Mouse (Mus musculus): ENCODE data around the gene Shbg. TPM values are rescaled to one million over a fixed set of nuclear protein-coding genes. Genes with fewer than 3 reads are reported as not detected.

The Shbg gene
- polyA plus RNA-seq (2012; ENCODE audit: insufficient read depth, insufficient read length, low replicate concordance, missing spikeins): not detected in 2 replicates

DNA sequence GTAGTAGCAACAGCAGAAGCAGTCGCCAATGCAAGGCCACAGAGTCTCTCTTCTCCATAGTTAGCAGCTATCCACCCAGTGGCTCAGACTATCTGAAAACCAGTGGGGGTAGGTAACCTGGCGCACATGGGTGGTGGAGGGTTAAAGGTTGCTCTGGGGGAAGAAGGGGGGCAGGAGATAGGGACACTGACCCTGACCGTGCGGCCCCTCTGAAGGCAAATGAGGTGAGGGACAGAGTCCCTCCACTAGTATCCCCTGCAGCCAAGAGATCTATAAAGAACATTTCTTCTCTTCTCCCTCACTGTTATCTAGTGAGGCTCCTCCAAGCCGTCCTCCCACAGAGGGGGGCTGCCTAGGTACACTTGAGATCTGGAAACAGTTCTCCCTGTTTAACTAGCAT is at the start of gene Shbg:
Gene Shbg (minus strand): TSS at position 101 of the 400 bp plus-strand sequence.
- Histone ChIP-seq H3K4me1 (ENCODE audit: control insufficient read depth, insufficient read depth, low read length) (peaks cover 10% of the 10 kb centered on the region), H3K4me3 (ENCODE audit: insufficient read depth, low read depth, low read length) (no peak within 1 kb of the TSS), H3K27ac (ENCODE audit: insufficient read depth, low read depth, low read length) (no peak within 1 kb of the TSS)
- 79% methylated on average over 5 of the region's 5 CpGs for whole genome bisulfite sequencing
- TF ChIP-seq POLR2A (IDR thresholded peaks at IDR 0.05; ENCODE audit: insufficient read depth, low read depth, low read length) (no peak), CTCF (IDR thresholded peaks at IDR 0.05; ENCODE audit: insufficient read depth, low read depth, low read length) (no peak)

DNA sequence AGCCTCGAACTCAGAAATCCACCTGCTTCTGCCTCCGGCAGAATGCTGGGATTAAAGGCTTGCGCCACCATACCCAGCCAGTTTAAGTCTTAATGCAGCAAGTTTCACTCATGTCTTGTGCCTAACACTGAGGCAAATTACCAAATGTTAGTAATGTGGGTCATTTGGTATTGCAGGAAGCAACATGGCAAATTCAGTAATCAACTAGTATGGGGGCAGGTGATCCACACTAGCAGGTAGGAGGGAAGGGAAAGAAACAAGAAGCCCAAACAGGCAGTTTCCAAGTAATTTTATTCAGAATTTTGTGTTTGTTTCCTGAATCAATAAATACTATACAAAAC is 48.9 kb upstream of the Shbg start:
- 87% methylated on average over 3 of the region's 3 CpGs for WGBS
- peaks cover 4% of the 10 kb centered on the region for H3K4me1 ChIP-seq (ENCODE audit: control insufficient read depth, insufficient read depth, low read length)
- no peak overlapping the region for H3K4me3 ChIP-seq (ENCODE audit: insufficient read depth, low read depth, low read length)
- TF ChIP-seq CTCF (IDR thresholded peaks at IDR 0.05; ENCODE audit: insufficient read depth, low read depth, low read length): no peak
- TF ChIP-seq POLR2A (IDR thresholded peaks at IDR 0.05; ENCODE audit: insufficient read depth, low read depth, low read length): no peak
- no peak overlapping the region for H3K27ac ChIP-seq (ENCODE audit: insufficient read depth, low read depth, low read length)

DNA sequence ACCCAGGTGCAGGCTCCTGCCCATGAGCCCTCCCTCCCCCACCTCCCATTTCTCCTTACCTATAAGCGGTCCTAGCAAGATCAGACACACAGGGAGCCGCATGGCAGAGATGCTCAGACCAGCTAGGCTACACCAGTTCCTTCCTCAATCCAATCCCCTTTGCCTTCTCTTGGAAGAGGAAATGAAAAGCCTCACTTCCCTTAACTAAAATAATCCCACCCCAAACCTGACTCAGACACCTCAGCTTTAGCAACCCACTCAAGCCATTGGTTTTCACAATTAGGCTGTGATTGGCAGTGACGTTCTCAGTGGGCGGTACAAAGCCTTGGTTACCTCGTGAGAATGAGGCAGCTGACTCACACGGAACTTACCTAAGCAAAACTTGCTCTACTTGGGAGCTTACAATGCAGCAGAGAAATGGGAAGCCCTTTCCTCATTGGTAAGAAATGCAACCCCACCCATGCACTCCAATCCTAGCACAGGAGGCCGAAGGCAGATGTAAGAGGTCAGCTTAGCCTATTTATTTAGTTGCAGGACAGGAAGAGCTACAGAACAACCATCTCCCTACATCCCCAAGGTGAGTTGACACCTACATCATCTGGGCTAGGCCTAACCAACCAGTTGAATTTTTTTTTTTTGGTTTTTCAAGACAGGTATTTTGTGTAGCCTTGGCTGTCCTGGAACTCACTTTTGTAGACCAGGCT is 48.4 kb upstream of the Shbg start, which contains the start of gene Cd68:
Gene Cd68 (minus strand): TSS at position 193 of the 704 bp plus-strand sequence.
- Histone ChIP-seq H3K27ac (ENCODE audit: insufficient read depth, low read depth, low read length) (no peak within 1 kb of the TSS), H3K4me3 (ENCODE audit: insufficient read depth, low read depth, low read length) (no peak within 1 kb of the TSS)

DNA sequence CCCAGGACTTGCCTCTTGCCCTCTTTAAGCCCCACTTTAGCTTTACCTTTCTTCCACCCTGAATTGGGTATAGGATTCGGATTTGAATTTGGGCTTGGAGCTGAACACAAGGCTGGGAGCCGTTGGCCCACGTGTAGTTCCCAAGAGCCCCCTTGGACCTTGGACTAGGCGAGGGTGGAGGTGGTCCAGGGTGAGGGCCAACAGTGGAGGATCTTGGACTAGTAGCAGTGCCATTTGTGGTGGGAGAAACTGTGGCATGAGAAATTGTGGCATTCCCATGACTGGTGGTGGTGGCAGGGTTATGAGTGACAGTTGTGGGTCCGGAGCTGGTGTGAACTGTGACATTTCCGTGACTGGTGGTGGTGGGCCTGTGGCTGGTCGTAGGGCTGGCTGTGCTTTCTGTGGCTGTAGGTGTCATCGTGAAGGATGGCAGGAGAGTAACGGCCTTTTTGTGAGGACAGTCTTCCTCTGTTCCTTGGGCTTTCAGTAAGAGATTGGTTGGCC is 47.8 kb upstream of the Shbg start:
- H3K4me1 ChIP-seq (ENCODE audit: control insufficient read depth, insufficient read depth, low read length): peaks cover 4% of the 10 kb centered on the region
- H3K4me3 ChIP-seq (ENCODE audit: insufficient read depth, low read depth, low read length): no peak overlapping the region
- 71% methylated on average over 9 of the region's 9 CpGs for WGBS
- TF ChIP-seq POLR2A (IDR thresholded peaks at IDR 0.05; ENCODE audit: insufficient read depth, low read depth, low read length) (no peak), CTCF (IDR thresholded peaks at IDR 0.05; ENCODE audit: insufficient read depth, low read depth, low read length) (no peak)
- no peak overlapping the region for H3K27ac ChIP-seq (ENCODE audit: insufficient read depth, low read depth, low read length)

More for the DNA sequence above, 48.4 kb upstream of the Shbg start, which contains the start of gene Cd68:
- WGBS: 29% methylated on average over 7 of the region's 7 CpGs
- peaks cover 4% of the 10 kb centered on the region for H3K4me1 ChIP-seq (ENCODE audit: control insufficient read depth, insufficient read depth, low read length)
- TF ChIP-seq POLR2A (IDR thresholded peaks at IDR 0.05; ENCODE audit: insufficient read depth, low read depth, low read length) (no peak), CTCF (IDR thresholded peaks at IDR 0.05; ENCODE audit: insufficient read depth, low read depth, low read length) (no peak)

DNA sequence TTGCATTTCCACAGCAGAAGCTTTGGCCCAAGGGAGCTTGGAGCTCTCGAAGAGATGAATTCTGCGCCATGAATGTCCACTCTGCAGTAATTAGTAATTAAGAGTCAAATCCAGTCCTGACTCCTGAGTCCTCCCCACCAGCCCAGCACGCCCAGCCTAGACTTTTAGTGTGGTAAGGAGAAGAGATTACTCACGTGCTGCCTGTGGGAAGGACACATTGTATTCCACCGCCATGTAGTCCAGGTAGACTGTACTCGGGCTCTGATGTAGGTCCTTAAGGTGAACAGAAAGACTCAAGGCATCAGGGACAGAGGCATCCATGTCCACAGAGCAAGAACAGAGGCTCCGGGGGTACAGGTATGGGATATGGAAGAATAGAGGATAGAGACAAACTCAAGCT is 47.1 kb upstream of the Shbg start:
- no peak for TF ChIP-seq CTCF (IDR thresholded peaks at IDR 0.05; ENCODE audit: insufficient read depth, low read depth, low read length)
- no peak for TF ChIP-seq POLR2A (IDR thresholded peaks at IDR 0.05; ENCODE audit: insufficient read depth, low read depth, low read length)
- Histone ChIP-seq H3K27ac (ENCODE audit: insufficient read depth, low read depth, low read length) (no peak overlapping the region), H3K4me1 (ENCODE audit: control insufficient read depth, insufficient read depth, low read length) (peaks cover 4% of the 10 kb centered on the region), H3K4me3 (ENCODE audit: insufficient read depth, low read depth, low read length) (no peak overlapping the region)
- WGBS: 91% methylated on average over 7 of the region's 7 CpGs

DNA sequence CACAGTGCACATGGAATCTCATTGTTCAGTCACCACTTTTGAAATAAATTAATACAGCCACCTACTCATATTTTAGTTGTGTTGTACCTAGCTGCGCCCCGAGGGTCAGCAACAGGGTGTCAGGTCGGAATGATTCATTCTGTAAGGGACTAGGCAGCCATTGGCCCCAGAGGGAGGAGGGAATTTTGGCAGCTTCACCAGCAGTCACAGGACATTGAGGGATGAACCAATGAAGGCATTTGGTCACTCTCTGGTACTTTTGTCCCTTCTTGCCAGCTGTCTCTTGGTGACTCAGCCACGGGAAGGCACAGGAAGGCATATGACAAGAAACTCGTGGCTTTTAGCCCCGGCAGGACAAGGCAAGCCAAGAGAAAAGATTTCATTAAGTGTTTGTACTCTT is 46.1 kb upstream of the Shbg start:
- H3K4me3 ChIP-seq (ENCODE audit: insufficient read depth, low read depth, low read length): no peak overlapping the region

DNA sequence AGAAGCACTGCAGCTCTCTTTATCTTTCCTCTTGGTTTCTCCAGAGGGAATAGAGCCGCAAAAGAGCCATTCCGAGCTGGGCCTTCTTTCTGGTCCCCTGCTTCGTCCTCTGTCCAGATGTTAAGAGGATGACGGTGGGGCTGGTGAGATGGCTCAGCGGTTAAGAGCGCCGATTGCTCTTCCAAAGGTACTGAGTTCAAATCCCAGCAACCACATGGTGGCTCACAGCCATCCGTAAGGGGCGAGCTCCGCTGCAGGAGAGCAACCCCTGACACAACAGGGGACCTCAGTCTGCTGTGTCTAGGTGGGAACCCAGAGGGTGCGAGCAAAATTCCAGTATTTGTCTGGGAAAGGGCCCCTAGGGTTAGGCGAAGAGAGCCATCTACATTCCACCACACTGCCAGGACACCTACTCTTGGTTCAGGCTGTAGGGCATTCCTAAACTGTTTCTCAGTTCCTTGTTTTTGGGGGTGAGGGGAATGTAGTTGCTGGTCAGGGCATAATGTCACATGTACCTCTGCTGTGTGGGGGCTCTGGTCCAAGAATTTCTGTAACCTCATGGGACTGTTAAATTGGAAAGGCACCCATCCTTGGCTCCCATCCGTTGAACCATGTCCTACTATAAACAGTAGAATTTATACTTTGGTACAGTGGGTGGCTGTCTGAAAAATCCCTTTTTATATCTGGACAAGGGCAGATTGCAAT is 45.4 kb upstream of the Shbg start:
- WGBS: 62% methylated on average over 13 of the region's 13 CpGs
- no peak for TF ChIP-seq POLR2A (IDR thresholded peaks at IDR 0.05; ENCODE audit: insufficient read depth, low read depth, low read length)
- no peak for TF ChIP-seq CTCF (IDR thresholded peaks at IDR 0.05; ENCODE audit: insufficient read depth, low read depth, low read length)

More for the DNA sequence above, 46.1 kb upstream of the Shbg start:
- Histone ChIP-seq H3K27ac (ENCODE audit: insufficient read depth, low read depth, low read length) (no peak overlapping the region), H3K4me1 (ENCODE audit: control insufficient read depth, insufficient read depth, low read length) (peaks cover 4% of the 10 kb centered on the region)
- whole genome bisulfite sequencing: 82% methylated on average over 6 of the region's 6 CpGs
- TF ChIP-seq CTCF (IDR thresholded peaks at IDR 0.05; ENCODE audit: insufficient read depth, low read depth, low read length): no peak
- TF ChIP-seq POLR2A (IDR thresholded peaks at IDR 0.05; ENCODE audit: insufficient read depth, low read depth, low read length): no peak

DNA sequence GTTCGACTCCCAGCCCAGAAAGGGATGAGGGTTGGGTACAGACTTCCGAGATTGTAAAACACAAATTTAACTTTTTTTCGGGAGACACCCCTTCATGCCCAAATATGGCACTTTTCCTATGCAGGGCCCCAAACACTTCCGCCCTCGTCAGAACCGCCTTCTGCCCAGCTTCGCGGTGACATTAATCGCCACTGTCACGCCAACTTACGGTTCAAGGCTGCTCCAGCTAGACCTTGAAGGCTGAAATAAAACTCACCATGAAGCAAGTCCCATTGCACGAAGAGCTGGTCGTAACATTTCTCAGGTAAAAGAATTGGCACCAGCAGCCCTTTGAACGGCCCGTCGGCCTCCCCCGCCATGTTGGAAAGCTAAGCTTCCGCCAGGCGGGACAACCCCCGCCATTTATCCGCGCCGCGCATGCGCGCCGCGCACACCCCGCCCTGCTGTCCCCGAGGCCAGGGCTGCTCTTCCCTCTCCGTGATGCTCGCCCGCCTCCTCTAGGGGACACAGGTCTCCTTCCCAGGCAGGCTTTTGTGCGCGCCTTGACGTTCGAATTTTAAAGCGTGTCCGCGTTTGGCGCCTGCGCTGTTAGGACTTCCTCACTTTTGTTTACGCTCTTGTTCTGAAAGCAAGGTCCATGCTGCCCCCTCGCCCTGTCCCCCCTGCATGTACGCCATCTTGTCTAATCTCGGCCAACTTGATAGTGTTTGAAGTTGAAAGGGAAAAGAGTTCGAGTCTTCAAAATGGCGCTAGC is 44.7 kb upstream of the Shbg start, which contains the start of gene Mpdu1:
Gene Mpdu1 (minus strand): TSS at position 430 of the 754 bp plus-strand sequence.
- peak within 1 kb of the TSS; percentile 69 for H3K4me3 ChIP-seq (ENCODE audit: insufficient read depth, low read depth, low read length)
- under 1% methylated on average over 48 of the region's 48 CpGs for WGBS
- TF ChIP-seq CTCF (IDR thresholded peaks at IDR 0.05; ENCODE audit: insufficient read depth, low read depth, low read length) (no peak), POLR2A (IDR thresholded peaks at IDR 0.05; ENCODE audit: insufficient read depth, low read depth, low read length) (peak; percentile 85)
- peak within 1 kb of the TSS; percentile 96 for H3K27ac ChIP-seq (ENCODE audit: insufficient read depth, low read depth, low read length)
- peaks cover 4% of the 10 kb centered on the region for H3K4me1 ChIP-seq (ENCODE audit: control insufficient read depth, insufficient read depth, low read length)

More for the DNA sequence above, 45.4 kb upstream of the Shbg start:
- peak overlapping the region; percentile 96 for H3K27ac ChIP-seq (ENCODE audit: insufficient read depth, low read depth, low read length)
- H3K4me3 ChIP-seq (ENCODE audit: insufficient read depth, low read depth, low read length): peak overlapping the region; percentile 69
- H3K4me1 ChIP-seq (ENCODE audit: control insufficient read depth, insufficient read depth, low read length): peaks cover 4% of the 10 kb centered on the region

Data from olfactory bulb, adult 2 months (tissue).